Comparison of ENCODE assay signal across 12 mouse cellular contexts in genomic region chr15:27760655-27761054, GRCm38 (mm10).
DNase-seq lines count a peak whose midpoint lies in the region; ATAC-seq and TF ChIP-seq lines count a peak whose summit lies in the region.
"Had no signal": no experiment of that assay in that cellular context is flagged by ENCODE, and none has a peak within 500 bp of the region (broad histone marks: within the 10 kb centered on the region; RNA-seq: fewer than 3 reads in every experiment).

No protein-coding gene starts in this region.

- no peak for ATAC-seq in lung, embryonic 15.5 days (ENCODE audit: borderline replicate concordance, extremely low read depth, low FRiP score, low TSS enrichment)
- ATAC-seq in hindbrain, postnatal 0 days: no peak

- H3K27me3 ChIP-seq in lung, embryonic 15.5 days: no peaks in the 10 kb centered on the region
- H3K27me3 ChIP-seq in hindbrain, postnatal 0 days (ENCODE audit: insufficient read depth, low read length): no peaks in the 10 kb centered on the region
- H3K27me3 ChIP-seq: kidney, embryonic 15.5 days; liver, embryonic 15.5 days had no signal

- H3K36me3 ChIP-seq in lung, embryonic 15.5 days: peaks cover 61% of the 10 kb centered on the region
- peaks cover 49% of the 10 kb centered on the region for H3K36me3 ChIP-seq in hindbrain, postnatal 0 days (ENCODE audit: insufficient read depth, low read length)

- no peaks in the 10 kb centered on the region for H3K9me3 ChIP-seq in lung, embryonic 15.5 days
- H3K9me3 ChIP-seq in hindbrain, postnatal 0 days (ENCODE audit: low read length): no peaks in the 10 kb centered on the region
- H3K9me3 ChIP-seq: kidney, embryonic 15.5 days; liver, embryonic 15.5 days had no signal

- H3K27ac ChIP-seq in lung, embryonic 15.5 days: peak overlapping the region; percentile 46; the same call in 1 of the 2 replicates
- H3K27ac ChIP-seq in embryonic fibroblast, embryonic 13.5 days (ENCODE audit: insufficient read depth, low read length): peak overlapping the region; percentile 74
- H3K27ac ChIP-seq in hindbrain, postnatal 0 days: peak overlapping the region; percentile 57
- peak overlapping the region; percentile 81; the same call in 1 of the 2 replicates for H3K27ac ChIP-seq in olfactory bulb, adult 2 months (ENCODE audit: insufficient read depth, low read depth, low read length)
- H3K27ac ChIP-seq: kidney, embryonic 15.5 days; liver, embryonic 15.5 days had no signal

- DNase-seq in lung, postnatal 14 days: no peak
- DNase-seq in hindbrain, postnatal 0 days (ENCODE audit: low spot score): no peak
- DNase-seq in heart, postnatal 25 days (ENCODE audit: low spot score): no peak
- no peak for DNase-seq in right cerebral cortex, postnatal 25 days
- DNase-seq: adrenal gland, postnatal 14 days; cerebellum, postnatal 36 days; thymus, adult 18-20 months had no signal

- H3K4me2 ChIP-seq in lung, embryonic 15.5 days: no peak overlapping the region
- H3K4me2 ChIP-seq in hindbrain, postnatal 0 days (ENCODE audit: low read depth, low read length): no peak overlapping the region
- H3K4me2 ChIP-seq: kidney, embryonic 15.5 days; liver, embryonic 15.5 days had no signal

- TF ChIP-seq CTCF in embryonic fibroblast, embryonic 13.5 days (IDR thresholded peaks at IDR 0.05; ENCODE audit: borderline replicate concordance, insufficient read depth, low read length): no peak
- TF ChIP-seq CTCF in hindbrain, postnatal 0 days (IDR thresholded peaks at IDR 0.05; ENCODE audit: low read depth): no peak
- no peak for TF ChIP-seq CTCF in olfactory bulb, adult 2 months (IDR thresholded peaks at IDR 0.05; ENCODE audit: insufficient read depth, low read depth, low read length)

- 0 out of 2 replicates have a peak, but pooled peaks cover 2% of the 10 kb centered on the region for H3K4me1 ChIP-seq in lung, embryonic 15.5 days
- peaks cover 18% of the 10 kb centered on the region for H3K4me1 ChIP-seq in embryonic fibroblast, embryonic 13.5 days (ENCODE audit: control insufficient read depth, insufficient read depth, low read length)
- no peaks in the 10 kb centered on the region for H3K4me1 ChIP-seq in hindbrain, postnatal 0 days (ENCODE audit: insufficient read depth, low read length)
- H3K4me1 ChIP-seq in olfactory bulb, adult 2 months (ENCODE audit: control insufficient read depth, insufficient read depth, low read length): peaks cover 19% of the 10 kb centered on the region
- H3K4me1 ChIP-seq: kidney, embryonic 15.5 days; liver, embryonic 15.5 days had no signal

- TF ChIP-seq POLR2A in embryonic fibroblast, embryonic 13.5 days (IDR thresholded peaks at IDR 0.05; ENCODE audit: low read depth, low read length): no peak
- no peak for TF ChIP-seq POLR2A in olfactory bulb, adult 2 months (IDR thresholded peaks at IDR 0.05; ENCODE audit: insufficient read depth, low read depth, low read length)

- H3K9ac ChIP-seq in lung, embryonic 15.5 days: no peak overlapping the region
- H3K9ac ChIP-seq in hindbrain, postnatal 0 days (replicated peaks; ENCODE audit: low read length): no peak overlapping the region
- H3K9ac ChIP-seq: kidney, embryonic 15.5 days; liver, embryonic 15.5 days had no signal

- intact Hi-C loops in heart, postnatal 25 days (cut with DNase I): no loop called here

- H3K4me3 ChIP-seq in lung, embryonic 15.5 days: no peak overlapping the region
- no peak overlapping the region for H3K4me3 ChIP-seq in embryonic fibroblast, embryonic 13.5 days (ENCODE audit: insufficient read depth, low read length)
- no peak overlapping the region for H3K4me3 ChIP-seq in hindbrain, postnatal 0 days (ENCODE audit: low read length)
- H3K4me3 ChIP-seq in olfactory bulb, adult 2 months (ENCODE audit: insufficient read depth, low read depth, low read length): no peak overlapping the region
- H3K4me3 ChIP-seq: kidney, embryonic 15.5 days; liver, embryonic 15.5 days had no signal

- WGBS in lung, embryonic 15.5 days: 47% methylated on average over 1 of the region's 1 CpGs
- 50% methylated on average over 1 of the region's 1 CpGs for WGBS in hindbrain, postnatal 0 days
- 37% methylated on average over 1 of the region's 1 CpGs for WGBS in olfactory bulb, adult 2 months
